Mouse (Mus musculus) CD4-positive helper T cell, adult 2 months (primary cell): Measurements from ENCODE around the gene Gm5294.

Experiments used
- DNase-seq: peaks from one replicate; pipeline ENCODE4 v3.0.0-alpha.2; 2012; ENCODE audit warnings: low read depth, missing footprints, low spot score

The Gm5294 gene

GRCm38 (mm10) chr5:138819780-138820179 is at the start of gene Gm5294:
TSS of gene Gm5294 (plus strand) at chr5:138820080.
- DNase-seq: no peak

GRCm38 (mm10) chr5:138775096-138775495 is 44.8 kb upstream of the Gm5294 start:
- no peak for DNase-seq

- DNase-seq: no peak
These were observed 43.5 kb upstream of the Gm5294 start for GRCm38 (mm10) chr5:138776346-138776745.

GRCm38 (mm10) chr5:138778731-138779463 is 41.0 kb upstream of the Gm5294 start:
- no peak for DNase-seq

GRCm38 (mm10) chr5:138779655-138780054 is 40.2 kb upstream of the Gm5294 start:
- no peak for DNase-seq

GRCm38 (mm10) chr5:138782697-138783096 is 37.2 kb upstream of the Gm5294 start:
- no peak for DNase-seq

- DNase-seq: no peak
These were observed 36.7 kb upstream of the Gm5294 start for GRCm38 (mm10) chr5:138783181-138783580.

GRCm38 (mm10) chr5:138785986-138786515 is 33.8 kb upstream of the Gm5294 start:
- no peak for DNase-seq

- no peak for DNase-seq
These were observed 32.2 kb upstream of the Gm5294 start for GRCm38 (mm10) chr5:138787648-138788047.

- no peak for DNase-seq
These were observed 31.2 kb upstream of the Gm5294 start for GRCm38 (mm10) chr5:138788481-138789211.

GRCm38 (mm10) chr5:138790954-138791480 is 28.9 kb upstream of the Gm5294 start:
- DNase-seq: no peak

- DNase-seq: no peak
These were observed 18.2 kb upstream of the Gm5294 start for GRCm38 (mm10) chr5:138801588-138802116.

GRCm38 (mm10) chr5:138804286-138804685 is 15.6 kb upstream of the Gm5294 start:
- DNase-seq: no peak

GRCm38 (mm10) chr5:138809767-138810166 is 10.1 kb upstream of the Gm5294 start:
- no peak for DNase-seq

- no peak for DNase-seq
These were observed 945 bp downstream of the Gm5294 start for GRCm38 (mm10) chr5:138820717-138821332.

GRCm38 (mm10) chr5:138825090-138825489 is 5.2 kb downstream of the Gm5294 start:
- no peak for DNase-seq

- no peak for DNase-seq
These were observed 13.5 kb downstream of the Gm5294 start for GRCm38 (mm10) chr5:138833406-138833805.

GRCm38 (mm10) chr5:138834910-138835309 is 15.0 kb downstream of the Gm5294 start:
- no peak for DNase-seq

GRCm38 (mm10) chr5:138840981-138841380 is 21.1 kb downstream of the Gm5294 start:
- DNase-seq: no peak

- no peak for DNase-seq
These were observed 23.4 kb downstream of the Gm5294 start for GRCm38 (mm10) chr5:138843168-138843824.

- no peak for DNase-seq
These were observed 26.6 kb downstream of the Gm5294 start for GRCm38 (mm10) chr5:138846506-138846905.
